Mouse (Mus musculus) v-Abl transformed pro-B cells (cell line): ENCODE measurements around the gene Man2b1.

ENCODE experiments used
- in situ Hi-C, 2 experiments: fragments of 400-800 bp; cut with MboI; formaldehyde crosslinking; loops; one replicate each; pipeline ENCODE4 v1.15.1; 2025; ENCODE audit not compliant: unreplicated experiment in 2 of 2

Gene Man2b1

GRCm38 (mm10) chr8:85072364-85072929, 10.6 kb upstream of the Man2b1 start:
- in situ Hi-C loops = loop anchor here in 1 of 2 experiments (5.0 to 25.0 kb wide), 5 partner anchors 48 to 1815 kb away; partner anchors contain the start of genes Asna1, Calr, N4bp1 and Rad23a

GRCm38 (mm10) chr8:85073041-85073612, 9.9 kb upstream of the Man2b1 start:
- in situ Hi-C loops = loop anchor here in 1 of 2 experiments (5.0 to 25.0 kb wide), 5 partner anchors 48 to 1814 kb away; partner anchors contain the start of genes Asna1, Calr, N4bp1 and Rad23a

- in situ Hi-C loops = loop anchor here in 1 of 2 experiments (5.0 to 25.0 kb wide), 5 partner anchors 49 to 1813 kb away; partner anchors contain the start of genes Asna1, Calr, N4bp1 and Rad23a
Measured at GRCm38 (mm10) chr8:85074167-85074566, 8.9 kb upstream of the Man2b1 start.

- in situ Hi-C loops = loop anchor here (5.0 to 25.0 kb wide), 11 partner anchors 50 to 1813 kb away; partner anchors contain the start of genes Abcc12 (in 1 of the 2), Asna1 (in 1 of the 2), Calr (in 1 of the 2) and Lonp2 (in 1 of the 2)
Measured at GRCm38 (mm10) chr8:85074617-85075016, 8.5 kb upstream of the Man2b1 start.

- in situ Hi-C loops = loop anchor here (5.0 to 25.0 kb wide), 9 partner anchors 51 to 1536 kb away; partner anchors contain the start of genes Abcc12 (in 1 of the 2), Asna1 (in 1 of the 2), Calr (in 1 of the 2) and Lonp2 (in 1 of the 2)
Measured at GRCm38 (mm10) chr8:85076001-85076400, 7.1 kb upstream of the Man2b1 start.

- in situ Hi-C loops = loop anchor here (5.0 to 25.0 kb wide), 9 partner anchors 52 to 1535 kb away; partner anchors contain the start of genes Abcc12 (in 1 of the 2), Asna1 (in 1 of the 2), Calr (in 1 of the 2) and Lonp2 (in 1 of the 2)
Measured at GRCm38 (mm10) chr8:85076993-85077392, 6.1 kb upstream of the Man2b1 start.

GRCm38 (mm10) chr8:85080214-85080531, 2.9 kb upstream of the Man2b1 start:
- in situ Hi-C loops = loop anchor here (10.0 to 25.0 kb wide), 5 partner anchors 215 to 1532 kb away; partner anchors contain the start of genes Abcc12 (in 1 of the 2), Lonp2 (in 1 of the 2), Orc6 (in 1 of the 2) and Vps35 (in 1 of the 2)

GRCm38 (mm10) chr8:85080532-85081215, 2.4 kb upstream of the Man2b1 start, which contains the start of gene Wdr83os:
Wdr83os (plus strand) TSS chr8:85080740.
- in situ Hi-C loops = loop anchor here (10.0 to 25.0 kb wide), 5 partner anchors 214 to 1532 kb away; partner anchors contain the start of genes Abcc12 (in 1 of the 2), Lonp2 (in 1 of the 2), Orc6 (in 1 of the 2) and Vps35 (in 1 of the 2)

- in situ Hi-C loops = loop anchor here (10.0 to 25.0 kb wide), 5 partner anchors 214 to 1531 kb away; partner anchors contain the start of genes Abcc12 (in 1 of the 2), Lonp2 (in 1 of the 2), Orc6 (in 1 of the 2) and Vps35 (in 1 of the 2)
Measured at GRCm38 (mm10) chr8:85081216-85081555, 1.9 kb upstream of the Man2b1 start, which contains the start of gene Wdr83. Wdr83 (minus strand) TSS chr8:85081306.

GRCm38 (mm10) chr8:85082169-85082568, 901 bp upstream of the Man2b1 start:
- in situ Hi-C loops = loop anchor here (10.0 to 25.0 kb wide), 5 partner anchors 213 to 1530 kb away; partner anchors contain the start of genes Abcc12 (in 1 of the 2), Lonp2 (in 1 of the 2), Orc6 (in 1 of the 2) and Vps35 (in 1 of the 2)

- in situ Hi-C loops = loop anchor here (10.0 to 25.0 kb wide), 5 partner anchors 210 to 1528 kb away; partner anchors contain the start of genes Abcc12 (in 1 of the 2), Lonp2 (in 1 of the 2), Orc6 (in 1 of the 2) and Vps35 (in 1 of the 2)
Measured at GRCm38 (mm10) chr8:85084633-85085032, 1.6 kb downstream of the Man2b1 start.

- in situ Hi-C loops = loop anchor here (10.0 to 25.0 kb wide), 5 partner anchors 209 to 1526 kb away; partner anchors contain the start of genes Abcc12 (in 1 of the 2), Lonp2 (in 1 of the 2), Orc6 (in 1 of the 2) and Vps35 (in 1 of the 2)
Measured at GRCm38 (mm10) chr8:85086238-85086637, 3.2 kb downstream of the Man2b1 start.

- in situ Hi-C loops = loop anchor here (10.0 to 25.0 kb wide), 5 partner anchors 206 to 1524 kb away; partner anchors contain the start of genes Abcc12 (in 1 of the 2), Lonp2 (in 1 of the 2), Orc6 (in 1 of the 2) and Vps35 (in 1 of the 2)
Measured at GRCm38 (mm10) chr8:85088771-85089170, 5.7 kb downstream of the Man2b1 start.

- in situ Hi-C loops = loop anchor here (25.0 kb wide), 4 partner anchors 321 to 1521 kb away; partner anchors contain the start of genes Abcc12 (in 1 of the 2) and Lonp2 (in 1 of the 2)
Measured at GRCm38 (mm10) chr8:85090856-85091255, 7.8 kb downstream of the Man2b1 start.

- in situ Hi-C loops = loop anchor here (25.0 kb wide), 4 partner anchors 321 to 1521 kb away; partner anchors contain the start of genes Abcc12 (in 1 of the 2) and Lonp2 (in 1 of the 2)
Measured at GRCm38 (mm10) chr8:85091526-85092090, 8.5 kb downstream of the Man2b1 start.

- in situ Hi-C loops = loop anchor here (25.0 kb wide), 4 partner anchors 317 to 1517 kb away; partner anchors contain the start of genes Abcc12 (in 1 of the 2) and Lonp2 (in 1 of the 2)
Measured at GRCm38 (mm10) chr8:85095051-85095450, 12.0 kb downstream of the Man2b1 start.

GRCm38 (mm10) chr8:85095566-85095965, 12.5 kb downstream of the Man2b1 start:
- in situ Hi-C loops = loop anchor here (25.0 kb wide), 4 partner anchors 317 to 1517 kb away; partner anchors contain the start of genes Abcc12 (in 1 of the 2) and Lonp2 (in 1 of the 2)

- in situ Hi-C loops = loop anchor here (25.0 kb wide), 4 partner anchors 316 to 1516 kb away; partner anchors contain the start of genes Abcc12 (in 1 of the 2) and Lonp2 (in 1 of the 2)
Measured at GRCm38 (mm10) chr8:85096196-85096595, 13.1 kb downstream of the Man2b1 start.
